Mouse (Mus musculus): ENCODE data around the gene Phldb2. TPM values are rescaled to one million over a fixed set of nuclear protein-coding genes. Genes with fewer than 3 reads are reported as not detected.

Phldb2 gene
- polyA plus RNA-seq, 1 experiment from 2014 or later, result 31.4 TPM

DNA sequence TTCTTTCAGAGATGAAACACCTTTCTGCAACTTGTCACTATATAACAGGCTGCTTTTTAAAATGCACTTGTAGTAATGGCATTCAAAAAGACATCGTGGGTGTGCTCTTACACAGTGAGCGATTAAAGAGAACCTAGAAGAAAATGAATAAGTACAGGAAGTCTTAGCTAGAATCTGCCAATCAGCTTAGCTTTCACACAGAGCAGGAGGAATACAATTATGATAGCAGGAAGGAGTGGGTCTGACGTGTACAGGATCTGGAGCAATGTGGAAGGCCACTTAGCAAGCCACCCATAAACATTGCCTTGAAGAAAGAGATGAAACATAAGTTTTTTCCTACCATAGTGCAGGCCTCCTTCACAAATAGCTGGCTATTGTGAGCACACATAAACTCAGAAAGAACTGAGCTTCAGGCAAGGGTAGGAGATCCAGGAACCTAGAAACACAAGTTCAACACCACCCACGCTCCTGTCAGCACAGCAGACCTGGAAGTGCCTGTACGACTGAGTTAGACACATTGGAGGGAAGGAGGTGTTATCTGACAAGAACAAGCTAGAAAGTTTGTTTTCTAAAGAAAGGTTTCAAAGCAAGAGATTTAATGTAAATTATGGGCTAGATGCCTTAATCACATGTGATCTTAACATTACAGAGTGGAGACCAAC is 238.8 kb downstream of the Phldb2 start:
- Histone ChIP-seq H3K4me1 (no peaks in the 10 kb centered on the region), H3K4me3 (replicated peaks) (no peak overlapping the region), H3K9me3 (no peaks in the 10 kb centered on the region), H3K27me3 (replicated peaks) (no peaks in the 10 kb centered on the region), H3K27ac (no peak overlapping the region), H3K36me3 (no peaks in the 10 kb centered on the region), H3K9ac (no peak overlapping the region), H3K4me2 (no peak overlapping the region)
- 75% methylated on average over 5 of the region's 5 CpGs for WGBS
- ATAC-seq (ENCODE audit: insufficient read depth, low FRiP score, low read depth), result no peak

DNA sequence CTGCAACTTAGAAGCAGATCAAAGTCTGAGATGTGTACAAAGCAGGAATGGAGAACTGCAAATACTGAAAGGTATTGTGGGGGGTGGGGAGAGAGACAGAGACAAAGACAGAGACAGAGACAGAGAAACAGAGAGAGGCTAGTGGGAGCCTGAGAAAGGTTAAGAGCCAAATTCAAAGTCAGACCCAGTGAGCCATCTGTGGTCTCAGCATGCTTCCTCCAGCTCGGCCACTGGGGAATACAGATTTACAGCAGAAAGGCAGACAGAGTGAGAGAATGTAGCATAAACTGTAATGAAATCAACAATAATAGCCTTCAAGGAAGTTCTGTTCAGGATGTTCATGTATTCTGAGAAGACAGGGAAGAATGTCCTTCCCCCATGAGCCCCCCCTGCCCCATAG is 239.5 kb downstream of the Phldb2 start:
- no peaks in the 10 kb centered on the region for H3K4me1 ChIP-seq
- no peak overlapping the region for H3K9ac ChIP-seq
- H3K27me3 ChIP-seq (replicated peaks), result no peaks in the 10 kb centered on the region
- no peaks in the 10 kb centered on the region for H3K9me3 ChIP-seq
- no peak for ATAC-seq (ENCODE audit: insufficient read depth, low FRiP score, low read depth)
- WGBS, result 82% methylated on average over 1 of the region's 1 CpGs
- H3K4me3 ChIP-seq (replicated peaks), result no peak overlapping the region
- no peaks in the 10 kb centered on the region for H3K36me3 ChIP-seq
- no peak overlapping the region for H3K27ac ChIP-seq
- no peak overlapping the region for H3K4me2 ChIP-seq

DNA sequence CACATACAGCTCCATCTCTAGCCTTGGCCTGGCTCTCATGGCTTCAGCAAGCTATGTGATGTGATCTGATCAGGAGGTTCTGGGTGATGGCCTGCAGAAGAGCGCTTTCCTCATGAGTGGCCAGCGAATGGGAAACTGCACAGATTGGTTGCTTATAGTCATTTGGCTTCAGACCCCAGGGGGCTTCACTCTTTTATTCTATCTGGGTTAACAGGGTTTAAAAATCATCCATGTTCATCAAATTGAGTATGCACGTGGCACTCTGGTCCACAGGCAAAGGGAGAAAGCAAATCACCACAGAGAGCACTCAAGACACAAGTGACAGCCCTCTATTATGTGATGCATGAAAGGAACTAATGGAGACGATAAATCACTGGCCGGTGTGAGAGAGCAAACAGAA is 240.1 kb downstream of the Phldb2 start:
- Histone ChIP-seq H3K27me3 (replicated peaks) (no peaks in the 10 kb centered on the region), H3K4me1 (no peaks in the 10 kb centered on the region), H3K9me3 (no peaks in the 10 kb centered on the region), H3K36me3 (no peaks in the 10 kb centered on the region), H3K9ac (no peak overlapping the region), H3K4me2 (no peak overlapping the region), H3K27ac (no peak overlapping the region), H3K4me3 (replicated peaks) (no peak overlapping the region)
- ATAC-seq (ENCODE audit: insufficient read depth, low FRiP score, low read depth), result no peak
- WGBS, result 77% methylated on average over 5 of the region's 5 CpGs

DNA sequence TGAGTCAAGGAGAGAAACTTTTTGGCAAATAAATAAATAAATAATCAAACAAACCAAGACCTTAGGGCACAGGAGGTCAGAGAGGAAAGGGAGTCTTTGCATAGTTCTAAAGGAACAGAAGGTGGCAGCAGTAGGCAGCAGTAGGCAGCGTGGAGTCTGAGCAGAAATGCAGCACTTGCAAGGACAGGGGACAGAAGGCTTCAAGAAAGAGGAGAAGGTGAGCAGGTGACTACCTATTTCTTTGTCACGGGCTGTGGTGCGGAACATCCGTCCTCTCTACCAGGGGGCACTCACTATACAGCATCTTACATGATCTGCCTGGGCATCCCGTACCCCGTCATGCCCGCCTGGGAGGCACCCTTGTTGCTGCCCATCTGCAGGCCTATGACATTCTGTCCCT is 242.1 kb downstream of the Phldb2 start:
- Histone ChIP-seq H3K9ac (no peak overlapping the region), H3K4me1 (no peaks in the 10 kb centered on the region), H3K27me3 (replicated peaks) (no peaks in the 10 kb centered on the region), H3K4me3 (replicated peaks) (no peak overlapping the region), H3K36me3 (no peaks in the 10 kb centered on the region), H3K4me2 (no peak overlapping the region), H3K9me3 (no peaks in the 10 kb centered on the region), H3K27ac (no peak overlapping the region)
- WGBS, result 70% methylated on average over 7 of the region's 7 CpGs
- no peak for ATAC-seq (ENCODE audit: insufficient read depth, low FRiP score, low read depth)

DNA sequence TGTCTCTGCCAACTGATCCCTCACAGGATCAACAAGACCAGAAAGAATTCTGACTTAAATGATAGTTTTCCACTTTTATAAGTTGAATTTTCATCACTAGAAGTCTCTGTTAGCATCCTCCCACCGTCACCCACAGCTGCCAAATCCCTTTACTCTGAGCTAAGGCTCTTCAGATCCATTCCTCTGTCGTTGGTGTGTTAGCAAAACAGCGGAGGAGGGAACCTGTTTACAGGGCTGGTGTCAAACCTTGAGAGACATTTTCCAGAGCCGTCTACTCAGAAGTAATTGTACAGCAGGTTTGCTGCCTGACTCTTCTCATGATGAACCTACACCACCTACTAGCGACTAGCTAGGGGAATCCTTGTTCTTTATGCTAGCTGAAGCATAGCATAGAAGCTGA is 254.1 kb downstream of the Phldb2 start:
- H3K4me1 ChIP-seq, result no peaks in the 10 kb centered on the region
- no peaks in the 10 kb centered on the region for H3K27me3 ChIP-seq (replicated peaks)
- no peak overlapping the region for H3K27ac ChIP-seq
- no peak for ATAC-seq (ENCODE audit: insufficient read depth, low FRiP score, low read depth)
- H3K4me3 ChIP-seq (replicated peaks), result no peak overlapping the region
- H3K4me2 ChIP-seq, result no peak overlapping the region
- no peaks in the 10 kb centered on the region for H3K36me3 ChIP-seq
- no peaks in the 10 kb centered on the region for H3K9me3 ChIP-seq
- WGBS, result 47% methylated on average over 5 of the region's 5 CpGs
- H3K9ac ChIP-seq, result no peak overlapping the region

DNA sequence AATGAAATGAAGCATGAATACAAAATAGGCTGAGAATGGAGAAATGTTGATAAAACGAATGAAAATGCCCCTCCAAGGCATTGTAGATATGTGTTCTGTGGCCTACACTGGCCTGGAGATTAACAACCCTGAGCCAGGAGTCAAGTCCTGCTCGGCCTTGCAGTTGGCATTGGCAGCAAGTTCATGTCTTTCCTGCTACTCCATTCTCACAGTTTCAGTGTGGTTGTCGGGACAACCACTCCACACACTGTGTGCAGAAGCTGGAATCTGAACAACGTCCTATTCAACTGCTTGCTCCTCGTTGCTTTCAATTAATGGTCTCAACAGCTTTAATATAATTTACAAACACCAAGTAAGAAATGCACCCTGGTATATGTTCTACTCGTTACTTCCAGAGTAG is 255.4 kb downstream of the Phldb2 start:
- Histone ChIP-seq H3K4me3 (replicated peaks) (no peak overlapping the region), H3K27ac (no peak overlapping the region), H3K4me2 (no peak overlapping the region), H3K27me3 (replicated peaks) (no peaks in the 10 kb centered on the region), H3K9ac (no peak overlapping the region), H3K36me3 (no peaks in the 10 kb centered on the region), H3K9me3 (no peaks in the 10 kb centered on the region), H3K4me1 (no peaks in the 10 kb centered on the region)
- 75% methylated on average over 6 of the region's 6 CpGs for WGBS
- no peak for ATAC-seq (ENCODE audit: insufficient read depth, low FRiP score, low read depth)

Other genes starting within 250 kb of the Phldb2 start
- 24.4 and 27.1 TPM in 2 replicates for gene Tagln3, start 229.0 kb downstream of the Phldb2 start, polyA plus RNA-seq (2015; fragmentation: Nextera tagmentation; extraction: Ambion mirVana)
- gene Abhd10, start 210.6 kb downstream of the Phldb2 start, polyA plus RNA-seq (2015; fragmentation: Nextera tagmentation; extraction: Ambion mirVana), result 29.3 and 31.9 TPM in 2 replicates
- gene Plcxd2, start 56.6 kb upstream of the Phldb2 start, polyA plus RNA-seq (2015; fragmentation: Nextera tagmentation; extraction: Ambion mirVana), result 2.2 and 2.4 TPM in 2 replicates
- 0.08 and 0.19 TPM in 2 replicates for gene Cd96, start 166.7 kb upstream of the Phldb2 start, polyA plus RNA-seq (2015; fragmentation: Nextera tagmentation; extraction: Ambion mirVana)
- gene Gm4737, start 201.5 kb upstream of the Phldb2 start, polyA plus RNA-seq (2015; fragmentation: Nextera tagmentation; extraction: Ambion mirVana), result 3.5 and 8.6 TPM in 2 replicates